Mouse (Mus musculus) cerebellum, adult 9-10 months (tissue): ENCODE measurements at regions not wholly inside any gene's neighbourhood (a gene's known extent, or its start where the extent isn't known, plus 50 kb on each side); places are given as distances from the start of the nearest gene placed in this dataset.

Experiments used
- DNase-seq: peaks from one replicate; pipeline ENCODE4 v3.0.0; 2022

DNA sequence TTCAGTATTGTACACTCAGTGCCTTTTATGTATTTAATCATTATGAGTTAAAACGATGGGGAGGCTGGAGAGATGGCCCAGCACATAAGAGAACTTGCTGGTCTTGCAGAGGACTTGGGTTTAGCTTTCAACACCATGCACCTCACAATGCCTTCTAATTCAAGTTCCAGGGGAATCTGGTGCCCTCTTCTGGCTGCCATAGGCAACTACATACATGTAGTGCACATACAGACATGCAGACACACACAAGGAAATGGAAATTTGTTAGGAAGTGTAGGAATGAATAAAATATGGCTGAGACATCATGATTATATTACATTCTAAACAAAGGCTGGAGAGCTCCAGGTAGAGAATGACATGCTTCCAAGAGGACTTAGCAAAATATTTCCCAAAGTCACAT is 251.4 kb downstream of the Hivep2 start:
- no peak for DNase-seq

GRCm38 (mm10) chr10:14216191-14216992 is 250.5 kb downstream of the Hivep2 start:
- DNase-seq: no peak

- DNase-seq: no peak
Observed at GRCm38 (mm10) chr10:14215512-14215911, 249.6 kb downstream of the Hivep2 start.

DNA sequence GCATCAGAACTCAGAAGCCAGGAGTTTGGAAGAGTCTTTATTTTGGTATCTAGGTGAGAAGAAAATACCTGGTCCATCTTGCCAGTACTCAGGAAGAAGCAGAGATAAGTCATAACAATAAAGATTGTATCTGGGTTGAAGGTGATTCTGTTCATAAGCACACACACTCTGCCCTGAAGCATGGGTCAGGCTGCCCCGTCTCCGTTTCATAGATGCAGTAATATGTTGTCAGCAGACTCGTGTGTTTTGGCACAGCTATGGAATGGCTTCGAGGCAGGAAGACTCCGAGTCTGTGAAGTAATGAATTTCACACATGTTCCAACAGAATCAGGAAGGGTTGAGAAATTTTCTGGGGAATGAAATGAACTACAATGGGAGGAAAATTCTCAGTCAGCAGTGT is 247.7 kb downstream of the Hivep2 start:
- DNase-seq: no peak

- DNase-seq: no peak
Observed at GRCm38 (mm10) chr10:14211926-14212325, 246.1 kb downstream of the Hivep2 start.

GRCm38 (mm10) chr10:14211481-14211880 is 245.6 kb downstream of the Hivep2 start:
- DNase-seq: no peak

DNA sequence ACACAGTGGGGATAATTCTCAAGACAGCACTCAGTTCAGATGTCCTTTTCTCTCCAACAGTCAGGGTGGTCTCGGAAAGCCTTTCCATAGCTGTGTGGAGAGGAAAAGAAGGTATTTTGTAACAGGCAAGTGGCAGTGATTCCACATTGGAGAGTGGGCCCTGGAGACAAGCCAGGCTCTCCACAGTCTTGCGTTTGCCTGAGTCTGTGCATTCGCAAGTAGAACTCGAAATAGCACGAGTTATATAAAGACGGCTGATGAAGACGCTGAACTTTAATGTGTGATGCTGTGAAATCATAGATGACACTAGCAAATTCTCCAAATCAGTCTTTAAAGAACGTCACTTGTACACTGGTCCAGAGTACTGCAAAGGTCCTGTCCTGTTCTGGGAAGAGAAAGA is 244.6 kb downstream of the Hivep2 start:
- DNase-seq: no peak

GRCm38 (mm10) chr10:14210045-14210444 is 244.2 kb downstream of the Hivep2 start:
- DNase-seq: no peak

DNA sequence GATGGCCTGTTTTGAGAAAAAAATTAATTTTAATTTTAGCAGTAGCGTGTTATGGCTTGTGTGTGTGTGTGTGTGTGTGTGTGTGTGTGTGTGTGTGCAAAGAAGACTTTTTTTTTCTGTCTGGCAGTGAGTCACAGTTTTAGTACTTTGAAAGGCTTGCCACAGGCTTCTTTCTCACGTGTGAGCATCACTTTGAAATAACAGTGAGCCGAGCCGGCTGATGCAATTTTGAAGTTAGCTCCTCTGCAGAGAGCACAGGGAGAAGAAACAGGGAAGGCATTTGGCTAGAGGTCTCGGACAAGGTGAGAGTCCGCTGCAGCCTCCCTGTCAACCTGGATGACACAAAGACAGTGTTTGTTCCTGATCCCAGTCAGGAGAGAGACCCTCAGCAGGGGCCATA is 242.3 kb downstream of the Hivep2 start:
- DNase-seq: no peak

GRCm38 (mm10) chr10:14207616-14208015 is 241.7 kb downstream of the Hivep2 start:
- no peak for DNase-seq

GRCm38 (mm10) chr10:14207051-14207570 is 241.2 kb downstream of the Hivep2 start:
- no peak for DNase-seq
